Mouse (Mus musculus) retina, postnatal 1 day (tissue): ENCODE measurements at regions not wholly inside any gene's neighbourhood (a gene's known extent, or its start where the extent isn't known, plus 50 kb on each side); places are given as distances from the start of the nearest gene placed in this dataset.

ENCODE experiments used
- DNase-seq: peaks from one replicate; pipeline ENCODE4 v3.0.0-alpha.2; 2012

DNA sequence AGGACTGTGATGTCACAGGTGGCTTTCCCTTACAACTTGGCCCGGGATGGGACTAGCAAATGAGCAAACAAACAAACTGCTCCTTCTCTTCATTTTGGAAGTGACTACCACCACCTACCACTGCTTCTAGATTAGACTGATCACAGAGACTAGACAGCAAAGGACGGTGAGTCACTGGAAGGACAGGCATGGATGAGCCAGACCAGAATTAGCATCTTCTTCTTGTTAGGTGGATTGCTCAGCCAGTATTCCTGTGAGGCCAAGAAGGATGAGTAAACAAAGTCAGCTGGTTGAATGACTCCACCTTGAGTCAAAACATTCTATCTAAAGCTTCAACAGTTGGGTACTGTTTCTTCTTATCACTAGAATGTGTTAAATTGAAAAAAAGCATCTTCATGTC lies 385.1 kb upstream of the Mon1b start:
- no peak for DNase-seq

DNA sequence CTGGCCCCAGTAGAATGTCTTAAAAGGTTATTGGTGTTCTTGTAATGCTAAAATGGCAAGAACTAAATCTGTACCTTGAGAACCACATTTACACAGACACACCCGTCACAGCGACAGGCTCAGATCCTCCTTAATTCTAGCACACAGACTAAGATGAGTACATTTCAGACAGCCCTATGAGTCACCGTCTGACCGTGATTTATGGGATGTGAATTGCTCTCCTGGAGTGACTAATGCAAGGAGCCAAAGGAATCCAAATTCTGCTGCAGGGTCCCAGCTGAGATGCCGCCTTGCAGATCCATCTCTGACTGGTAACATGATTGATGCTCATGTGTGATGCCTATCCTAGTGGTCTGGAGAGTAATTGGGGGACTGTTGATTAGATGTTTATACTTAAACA lies 381.3 kb upstream of the Mon1b start:
- no peak for DNase-seq

DNA sequence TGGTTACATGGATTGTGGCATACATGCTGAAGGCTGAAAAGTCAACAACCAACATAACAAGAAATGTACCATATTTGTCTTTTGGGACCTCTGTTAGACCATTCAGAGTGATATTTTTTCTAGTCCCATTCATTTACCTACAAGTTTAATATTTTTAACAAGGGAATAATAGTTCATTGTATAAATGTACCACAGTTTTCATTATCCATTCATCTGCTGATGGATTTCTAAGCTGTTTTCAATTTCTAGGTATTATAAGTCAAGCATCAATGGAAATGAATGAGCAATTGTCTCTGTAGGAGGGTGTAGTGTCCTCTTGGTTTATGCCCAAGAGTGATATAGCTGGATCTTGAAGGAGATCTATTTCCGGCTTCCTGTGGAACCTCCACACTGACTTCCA lies 375.9 kb upstream of the Mon1b start:
- DNase-seq, result no peak

DNA sequence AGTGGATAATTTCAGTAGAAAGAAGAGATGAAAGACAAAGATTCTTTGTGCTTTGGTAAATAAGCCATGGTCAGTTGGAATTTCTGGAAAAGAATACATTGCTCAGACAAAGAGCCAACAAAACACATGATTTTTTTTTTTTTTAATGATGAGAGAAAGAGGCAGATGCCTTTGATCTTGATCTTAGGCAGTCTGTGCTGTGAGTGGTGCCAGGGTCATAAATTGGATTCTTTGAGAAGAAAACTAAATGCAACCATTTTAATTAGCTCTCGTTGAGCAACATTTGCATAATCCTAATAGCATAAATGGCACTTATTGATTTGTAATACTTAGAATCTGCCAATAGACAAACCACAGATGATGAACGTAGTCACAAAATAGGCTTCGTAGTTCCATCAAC lies 372.1 kb upstream of the Mon1b start:
- DNase-seq, result no peak

DNA sequence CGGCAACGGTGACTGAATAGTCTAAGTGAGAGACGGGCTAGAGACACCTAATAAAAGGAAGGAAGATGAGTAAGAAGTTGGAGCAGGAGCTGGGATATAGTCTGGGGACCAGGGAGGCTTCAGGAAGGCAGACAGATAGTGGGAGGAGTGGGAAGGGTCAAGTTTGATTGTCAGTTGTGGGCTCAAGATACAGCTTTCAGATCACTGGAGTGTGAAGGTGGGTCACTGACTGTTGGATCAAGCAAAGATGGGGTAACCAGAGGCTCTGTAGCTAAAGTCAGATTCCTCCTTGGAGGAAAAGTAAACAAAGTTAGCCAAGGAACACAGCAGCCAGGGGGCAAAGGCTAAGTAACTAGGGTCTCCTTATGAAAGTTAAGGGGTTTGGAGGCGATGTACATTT lies 364.1 kb upstream of the Mon1b start:
- DNase-seq, result no peak

DNA sequence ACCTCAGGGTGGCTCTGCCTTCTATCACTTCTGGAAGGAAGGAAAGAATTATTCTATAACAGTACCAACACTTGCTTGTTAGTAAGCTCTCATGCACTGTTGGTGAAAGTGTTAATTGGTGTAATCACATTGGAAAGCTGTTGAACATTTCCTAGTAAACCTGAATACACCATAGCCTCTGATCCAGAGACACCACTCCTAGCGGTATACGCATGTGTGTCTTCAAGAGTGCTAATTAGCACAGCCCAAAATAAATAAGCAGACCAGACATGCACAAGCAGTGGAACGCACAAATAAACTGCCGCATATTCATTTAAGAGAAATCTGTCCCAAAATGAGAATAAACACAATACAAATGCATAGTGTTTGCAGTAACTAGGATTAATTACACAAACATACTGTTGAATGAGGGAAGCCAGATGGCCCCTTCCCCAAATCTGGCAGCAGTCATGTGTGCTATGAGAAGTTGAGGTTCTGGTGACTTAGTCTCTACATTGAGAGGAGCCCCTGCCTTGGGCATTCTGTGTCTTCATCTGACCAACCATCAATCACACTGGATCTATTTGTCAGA lies 335.0 kb upstream of the Mon1b start:
- peak; percentile 4 for DNase-seq

DNA sequence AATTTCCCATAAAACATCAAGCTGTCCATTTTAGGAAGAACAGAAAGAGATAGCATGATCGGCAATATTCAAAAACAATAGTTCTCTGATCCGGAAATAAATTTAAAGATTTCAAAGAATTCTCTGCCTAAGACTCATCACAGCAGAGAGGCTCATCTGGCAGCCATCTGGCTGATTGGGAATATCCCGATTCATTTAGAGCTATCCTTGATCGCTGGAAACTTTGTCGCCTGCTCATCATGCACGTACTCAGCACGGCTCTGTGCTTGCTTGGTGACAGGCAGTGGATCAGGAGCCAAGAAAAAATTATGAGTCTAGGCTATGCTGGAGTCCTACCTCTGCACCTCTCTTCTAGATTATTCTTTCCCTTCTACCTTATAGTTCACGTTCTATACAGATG lies 332.0 kb upstream of the Mon1b start:
- DNase-seq, result no peak

DNA sequence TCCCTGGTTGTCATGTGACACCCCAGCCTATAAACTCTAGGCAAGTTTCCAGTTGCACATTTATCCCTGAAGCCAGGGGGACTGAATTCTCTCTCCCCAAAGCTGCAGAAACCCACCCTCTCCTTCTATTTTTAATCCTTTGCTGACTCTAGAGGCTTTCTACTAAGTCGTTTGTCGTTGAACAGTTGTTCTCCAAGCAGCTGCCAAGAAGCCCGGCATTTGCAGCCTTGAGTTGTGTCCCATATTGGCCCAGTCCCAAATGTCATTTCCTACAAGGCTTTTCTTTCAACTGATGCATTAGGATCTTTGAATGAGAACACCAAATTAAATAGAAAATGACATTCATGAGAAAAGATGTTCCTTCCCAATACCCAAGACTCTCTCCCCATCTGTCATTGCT lies 318.2 kb upstream of the Mon1b start:
- DNase-seq, result no peak

DNA sequence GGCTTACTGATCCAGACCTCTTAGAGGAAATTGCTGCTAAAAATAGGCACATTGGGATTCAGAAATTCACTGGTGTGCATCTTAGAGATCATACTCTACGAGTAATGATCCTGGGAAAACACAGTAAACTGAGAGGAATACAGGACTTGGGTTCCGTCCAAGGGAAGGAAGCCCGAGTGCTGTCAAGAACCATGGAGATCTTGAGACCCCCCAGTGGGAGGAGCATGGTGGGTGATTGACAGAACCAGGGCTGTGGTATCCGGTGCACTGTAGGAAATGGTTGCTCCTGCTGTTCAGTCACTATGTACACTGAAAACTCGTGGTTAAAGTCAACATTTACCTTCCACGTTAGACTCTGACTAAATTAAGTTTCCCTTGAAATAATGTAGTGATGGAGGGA lies 303.8 kb upstream of the Mon1b start:
- no peak for DNase-seq

DNA sequence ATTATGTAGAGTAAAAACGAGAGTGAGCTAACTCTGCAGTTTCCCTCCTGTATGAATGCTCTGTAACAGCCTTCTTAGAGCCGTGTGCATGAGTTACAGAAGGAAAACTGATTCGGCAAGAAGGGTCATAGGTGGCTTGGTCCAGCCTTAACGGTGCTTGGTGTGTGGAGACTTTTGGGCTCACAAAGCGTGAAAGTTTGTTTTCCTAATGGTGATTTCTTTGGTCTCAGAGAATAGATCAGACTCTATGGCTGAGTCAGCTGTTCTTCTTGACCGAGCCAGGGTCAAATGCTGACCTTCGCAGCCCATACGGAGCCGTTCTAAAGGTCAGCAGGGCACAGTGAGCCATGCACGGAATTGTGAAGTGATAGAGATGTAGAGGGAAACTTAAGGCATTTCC lies 294.1 kb upstream of the Mon1b start:
- no peak for DNase-seq

DNA sequence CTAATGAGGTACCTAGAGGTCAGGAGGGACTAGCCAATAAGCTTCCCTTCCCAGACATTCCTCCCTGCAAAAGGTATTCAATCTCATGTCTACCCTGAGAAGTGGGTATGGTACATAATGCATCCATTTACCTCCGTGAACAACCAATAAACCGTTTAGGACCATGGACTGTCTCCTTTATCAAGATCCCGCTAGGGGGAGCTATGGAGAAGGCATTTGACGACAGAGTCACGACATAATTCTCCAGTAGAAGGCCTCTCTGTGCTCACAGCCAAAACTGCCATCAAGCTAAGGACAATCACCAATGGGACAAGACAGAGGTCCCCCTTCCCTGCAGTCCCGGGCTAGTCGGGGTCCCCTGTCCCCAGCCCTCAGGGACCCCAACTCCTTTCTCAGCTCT lies 273.5 kb upstream of the Mon1b start:
- peak; percentile 7 for DNase-seq

DNA sequence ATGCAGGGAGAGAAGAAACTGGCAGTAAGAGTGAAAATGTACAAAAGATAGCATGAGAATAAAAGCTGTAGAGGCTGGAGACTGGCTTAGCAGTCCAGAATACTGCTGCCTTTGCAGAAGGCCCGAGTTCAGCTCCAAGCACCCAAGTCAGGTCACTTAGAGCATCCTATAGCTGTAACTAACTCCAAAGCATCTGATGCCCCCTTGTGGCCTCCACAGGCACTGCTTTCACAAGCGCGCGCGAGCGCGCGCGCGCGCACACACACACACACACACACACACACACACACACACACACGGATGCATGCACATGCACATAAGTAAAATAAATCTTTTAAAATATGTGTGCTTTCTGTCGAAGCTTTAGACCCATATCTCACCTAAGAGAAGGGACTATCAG lies 271.2 kb upstream of the Mon1b start:
- no peak for DNase-seq

DNA sequence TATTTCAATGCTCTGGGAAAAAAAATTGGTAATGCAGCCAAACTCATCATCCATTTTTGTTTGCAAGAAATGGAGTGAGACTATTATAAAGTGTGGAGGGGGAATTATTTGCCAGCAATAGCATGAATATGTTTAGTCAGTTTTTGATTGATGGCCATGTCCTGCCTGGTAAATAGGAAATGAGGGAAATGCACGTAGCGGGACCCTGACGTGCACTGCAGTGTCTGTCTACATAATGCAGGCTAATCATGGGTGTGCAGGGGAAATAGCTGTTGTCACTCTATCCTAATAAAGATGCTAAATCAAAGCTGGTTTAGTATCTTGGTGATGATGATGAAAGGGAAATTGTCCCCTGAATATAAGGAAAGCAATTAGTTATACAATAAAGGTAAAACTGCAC lies 251.9 kb upstream of the Mon1b start:
- DNase-seq, result no peak

DNA sequence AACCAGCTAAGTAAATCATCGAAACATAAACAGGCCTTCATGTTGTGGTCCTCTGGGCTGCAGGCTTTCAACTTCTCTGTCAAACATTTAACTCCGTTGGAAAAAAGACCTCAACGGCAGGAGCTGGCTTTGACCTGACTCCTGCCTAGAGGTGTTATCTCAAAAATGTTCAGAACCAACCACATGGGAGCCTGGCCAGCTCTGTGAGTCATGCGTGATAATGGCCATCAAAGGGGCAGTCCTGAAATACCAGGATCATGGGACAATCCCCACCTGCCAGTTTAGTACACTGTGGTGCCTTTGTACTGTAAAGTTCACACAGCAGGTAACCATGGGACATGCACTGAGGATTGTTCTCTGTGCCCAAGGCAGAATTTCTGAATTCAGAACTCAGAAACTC lies 251.4 kb upstream of the Mon1b start:
- DNase-seq, result no peak

DNA sequence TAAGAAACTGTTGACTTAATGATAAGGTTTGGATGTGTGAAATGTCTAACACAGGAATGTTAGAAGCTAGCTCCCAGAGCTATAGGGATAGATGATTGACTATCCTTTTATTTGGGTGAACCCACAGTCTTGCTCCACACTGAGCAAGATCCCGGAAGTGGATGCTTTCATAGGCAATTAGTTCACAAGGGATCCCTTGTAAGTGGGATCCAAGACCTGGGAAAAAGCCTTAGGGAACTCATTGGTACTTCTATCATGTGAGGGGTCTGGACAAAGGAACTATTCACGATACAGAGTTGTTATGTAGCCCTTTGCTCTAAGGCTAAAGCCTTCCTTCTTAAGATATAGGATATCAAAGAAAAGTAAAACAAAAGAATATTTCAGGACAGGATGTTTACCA lies 245.9 kb upstream of the Mon1b start:
- DNase-seq, result no peak

DNA sequence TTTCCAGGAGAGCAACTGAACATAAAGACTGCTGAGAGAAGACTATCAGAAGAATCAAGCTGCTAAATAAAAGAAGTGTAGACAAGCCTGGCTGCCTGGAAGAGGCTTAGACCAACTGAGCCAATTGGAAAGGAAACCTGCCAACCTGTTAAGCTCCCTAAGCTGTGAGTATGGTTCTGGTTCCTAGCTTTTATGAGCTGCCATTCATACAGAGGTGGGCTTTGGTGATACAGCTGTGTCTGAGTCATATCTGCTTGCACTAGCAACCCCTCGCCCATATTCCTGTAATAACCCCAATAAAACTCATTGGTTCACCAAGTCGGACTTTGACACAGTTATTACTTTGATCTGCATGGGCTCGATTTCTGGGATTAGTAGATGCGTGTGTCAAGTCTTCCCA lies 245.3 kb upstream of the Mon1b start:
- no peak for DNase-seq

DNA sequence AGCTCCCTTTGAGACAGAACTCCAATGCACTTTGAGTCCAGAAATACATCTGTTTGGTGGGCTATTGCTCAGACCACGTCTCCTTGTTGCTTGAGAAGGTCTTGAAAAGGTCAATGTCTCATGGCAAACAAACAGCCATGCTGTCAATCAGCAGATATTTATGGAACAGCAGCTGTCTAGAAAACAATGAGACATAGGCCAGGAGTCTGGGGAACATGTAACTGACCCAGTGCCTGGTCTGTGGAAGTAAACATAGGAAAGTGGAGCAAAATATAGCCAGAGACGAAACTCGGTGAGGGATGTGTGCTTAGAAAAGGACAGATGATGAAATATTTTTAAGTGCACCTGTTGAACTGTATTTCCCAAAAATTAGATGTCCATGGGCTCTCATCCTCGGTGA lies 241.1 kb upstream of the Mon1b start:
- no peak for DNase-seq

DNA sequence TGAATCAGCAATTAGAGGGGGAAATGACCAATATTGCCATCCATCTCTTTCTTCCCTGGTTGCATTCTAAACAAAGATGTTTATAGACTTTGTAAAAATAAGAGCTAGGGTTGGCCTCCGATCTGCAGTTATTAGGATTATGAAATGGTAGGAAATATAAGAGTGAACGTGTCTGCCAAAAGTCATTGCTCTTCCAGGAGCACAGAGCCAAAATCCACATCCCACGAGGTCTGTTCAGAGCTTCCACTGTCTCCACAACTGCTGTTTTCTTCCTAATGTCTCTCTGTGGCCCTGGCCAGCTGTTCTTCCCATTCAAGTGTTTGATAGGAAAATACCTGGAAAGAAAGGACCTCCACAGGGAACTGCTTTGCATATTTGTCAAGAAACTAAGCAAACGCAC lies 230.2 kb upstream of the Mon1b start:
- no peak for DNase-seq

DNA sequence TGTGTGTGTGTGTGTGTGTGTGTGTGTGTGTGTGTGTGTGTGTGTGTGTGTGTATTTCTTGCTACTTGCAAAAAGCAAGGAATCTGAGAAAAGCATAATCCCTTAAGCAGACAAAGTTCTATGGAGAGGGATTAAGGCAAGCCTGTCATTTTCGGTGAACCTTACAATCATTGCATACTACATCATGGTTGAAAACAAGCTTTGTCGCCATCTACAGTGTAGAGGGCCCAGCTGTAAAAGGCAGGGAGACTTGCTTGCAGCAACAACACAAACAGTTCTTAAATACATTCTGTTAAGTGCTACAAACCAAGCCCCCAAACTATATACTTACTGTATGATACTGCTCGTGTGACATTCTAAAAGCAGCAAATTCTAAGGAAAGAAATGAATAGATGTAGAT lies 216.0 kb upstream of the Mon1b start:
- no peak for DNase-seq

DNA sequence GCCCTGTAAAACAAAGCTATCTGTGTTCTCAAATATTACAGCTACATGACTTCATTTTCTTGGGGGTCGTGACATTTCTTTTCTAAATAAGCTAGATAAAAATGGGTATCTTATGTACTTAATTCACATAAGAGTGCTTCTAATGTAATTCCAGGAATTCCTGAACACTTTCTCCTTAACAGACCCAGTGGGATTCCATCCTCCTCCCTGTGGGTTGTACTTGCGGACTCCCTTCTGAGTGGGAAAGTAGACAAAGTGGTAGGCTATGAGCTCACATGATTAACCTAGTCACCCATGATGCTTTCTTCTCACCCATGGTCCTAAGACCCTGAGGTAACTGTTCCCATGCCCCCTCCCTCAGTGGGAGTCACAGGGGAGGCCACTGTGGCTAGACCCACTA lies 212.7 kb upstream of the Mon1b start:
- no peak for DNase-seq

DNA sequence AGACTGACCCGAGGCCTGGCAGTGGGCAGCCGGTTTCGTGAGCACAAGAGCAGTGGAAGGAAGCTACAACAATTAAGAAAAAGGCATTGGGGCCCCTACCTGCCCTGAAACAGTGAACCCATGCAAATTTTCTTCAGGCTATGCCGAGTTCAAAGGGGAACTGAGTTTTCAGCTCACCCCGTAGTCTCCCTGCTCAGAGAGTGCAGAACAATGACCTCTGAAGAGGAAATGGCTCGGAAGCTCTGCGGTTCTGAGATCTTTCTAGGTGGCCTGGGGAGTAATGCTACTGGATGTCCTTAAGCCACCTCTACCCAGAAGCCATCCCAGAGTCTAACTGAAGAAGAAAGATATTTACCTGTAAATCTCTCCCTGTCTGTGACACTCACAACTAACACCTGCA lies 196.3 kb upstream of the Mon1b start:
- no peak for DNase-seq

DNA sequence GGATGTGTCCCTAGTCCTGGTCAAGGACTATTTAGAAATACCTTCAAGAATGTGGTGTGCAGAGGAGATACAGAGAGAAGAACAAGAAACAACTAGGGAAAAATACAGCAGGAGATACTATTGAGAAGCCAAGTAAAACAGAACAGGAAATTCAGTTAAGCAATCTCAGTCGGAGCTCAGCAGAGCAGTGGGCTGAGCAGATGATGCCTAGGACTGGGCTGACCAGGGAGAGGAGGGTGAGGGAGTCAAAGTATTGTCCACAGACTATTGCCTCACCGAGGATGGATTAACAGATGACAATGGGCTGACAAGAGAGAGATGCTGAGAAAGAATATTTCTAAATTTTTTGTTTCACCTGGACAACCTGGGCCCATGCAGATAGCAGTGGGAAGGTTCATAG lies 181.4 kb upstream of the Mon1b start:
- DNase-seq, result no peak

DNA sequence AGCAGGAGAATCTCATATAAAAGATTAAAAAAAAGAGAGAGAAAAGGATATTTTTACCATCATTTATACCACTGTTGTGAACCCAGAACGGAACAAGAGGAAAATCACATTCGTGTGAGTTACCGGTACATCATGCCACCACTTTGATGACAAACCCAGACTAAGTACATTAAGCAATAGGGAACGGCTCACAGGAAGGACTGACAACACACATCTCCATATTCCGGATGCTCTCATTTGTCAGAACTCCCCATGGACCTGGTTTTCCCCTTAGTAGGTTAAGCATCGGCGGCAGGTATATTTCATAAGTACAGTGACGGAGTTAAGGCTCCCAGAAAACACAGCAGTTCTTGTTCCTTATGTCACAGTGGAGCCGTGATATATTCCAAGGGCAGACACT lies 170.8 kb upstream of the Mon1b start:
- no peak for DNase-seq

DNA sequence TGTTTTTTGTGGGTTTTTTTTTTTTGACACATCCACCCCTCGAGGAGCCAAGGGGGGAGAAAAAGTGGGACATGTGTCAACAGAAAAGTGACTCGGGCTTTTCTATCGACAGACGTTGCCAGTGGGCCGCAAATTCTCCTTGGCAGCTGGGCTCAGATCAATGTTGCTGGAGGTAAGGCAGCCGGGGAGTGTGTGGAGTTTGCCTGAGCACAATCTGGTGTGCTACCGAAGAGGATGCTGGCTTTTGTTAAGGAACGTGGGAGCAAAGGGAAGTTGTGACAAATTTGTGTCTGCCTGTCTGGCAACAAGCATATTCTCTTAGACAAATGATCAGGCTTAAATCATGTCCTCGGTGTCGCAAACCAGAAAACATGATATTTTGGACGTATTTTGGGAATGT lies 170.2 kb upstream of the Mon1b start:
- no peak for DNase-seq

DNA sequence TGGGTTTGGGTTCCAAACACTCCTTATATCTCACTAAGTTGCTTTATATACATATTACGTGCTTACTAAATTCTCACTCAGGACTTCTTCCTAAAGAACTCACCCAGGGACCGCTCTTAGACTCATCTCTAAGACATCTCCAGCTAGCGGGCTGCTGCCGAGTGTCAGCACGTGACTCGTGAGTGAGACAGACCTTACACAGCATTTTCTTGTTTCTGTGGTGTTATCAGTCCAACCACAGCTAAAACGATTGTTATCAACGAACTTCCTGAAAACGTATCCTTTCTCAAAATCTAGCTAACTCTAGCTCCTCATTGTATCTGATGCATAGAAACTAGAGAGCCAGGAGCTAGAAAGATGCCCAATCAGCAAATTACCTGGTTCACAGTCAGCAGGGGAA lies 168.7 kb upstream of the Mon1b start:
- DNase-seq, result no peak

DNA sequence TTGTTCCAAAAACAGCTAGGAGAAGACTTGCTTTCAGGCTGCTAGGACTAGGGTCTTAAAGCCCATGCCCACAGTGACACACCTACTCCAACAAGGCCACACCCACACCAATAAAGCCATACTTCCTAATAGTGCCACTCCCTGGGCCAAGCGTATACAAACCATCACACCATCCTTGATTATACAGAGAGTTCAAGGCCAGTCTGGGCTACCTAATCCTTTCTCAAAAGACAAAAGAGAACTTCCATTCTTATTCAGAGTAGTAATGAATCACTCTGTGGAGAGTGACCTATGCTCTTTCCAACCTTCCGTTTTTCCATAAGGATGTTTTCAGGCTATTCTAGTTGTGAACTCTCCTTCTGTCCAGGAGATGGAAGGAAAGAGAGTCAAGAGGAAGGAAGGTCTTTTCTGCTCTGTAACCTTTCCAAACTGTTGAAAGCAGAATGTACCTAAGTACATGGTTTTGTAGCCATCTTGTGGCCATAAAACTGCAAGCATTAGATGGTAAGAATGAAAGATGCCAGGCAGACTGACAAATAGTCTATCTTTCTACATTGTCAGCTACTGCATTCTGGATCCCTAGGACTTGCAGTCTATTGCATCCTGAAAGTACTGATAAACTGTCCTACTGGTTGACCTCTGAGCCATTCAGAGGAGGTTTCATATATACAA lies 145.8 kb upstream of the Mon1b start:
- DNase-seq, result no peak
